Mouse (Mus musculus) C3H10T1/2 (cell line): Measurements from ENCODE around the gene Prnp. TPM values are rescaled to one million over a fixed set of nuclear protein-coding genes. Genes with fewer than 3 reads are reported as not detected.

Source experiments
- polyA plus RNA-seq, 2 experiments: library from polyadenylated mRNA; unstranded; fragments of >200 nt; fragmentation: generic; extraction: Trizol; gene quantifications; one replicate each; pipeline ENCODE4 v1.2.1; 2012; ENCODE audit warnings: missing spikeins in 2 of 2

Gene Prnp
- polyA plus RNA-seq, result 100 to 1,000 TPM in 1 of 2 experiments, 10 to 100 TPM in 1; 12.8 to 180 TPM

GRCm38 (mm10) chr2:131909683-131910572 is at the start of gene Prnp, which contains the start of gene Prn:
Gene Prnp (plus strand): TSS chr2:131909928.
Gene Prn (plus strand): TSS chr2:131909957.

GRCm38 (mm10) chr2:131950598-131951095 is 40.9 kb downstream of the Prnp start, which contains the start of gene Prnd:
Gene Prnd (plus strand): TSS chr2:131950861.

Other genes starting within 250 kb of the Prnp start
- gene Erv3, start 50.2 kb upstream of the Prnp start, polyA plus RNA-seq, result not detected
- not detected for gene Prn, start within 50 bp of the Prnp start, polyA plus RNA-seq
- under 1 TPM in 1 of 2 experiments, not detected in 1; 0.11 TPM for gene Prnd, start 40.9 kb downstream of the Prnp start, polyA plus RNA-seq
- 1 to 10 TPM in 1 of 2 experiments, under 1 TPM in 1; 0.05 to 4.7 TPM for gene Rassf2, start 120.3 kb downstream of the Prnp start, polyA plus RNA-seq
- 1 to 10 TPM in 1 of 2 experiments, under 1 TPM in 1; 0.76 to 7.2 TPM for gene Slc23a2, start 235.2 kb downstream of the Prnp start, polyA plus RNA-seq